Mouse (Mus musculus): ENCODE measurements around the gene Camta1. TPM values are rescaled to one million over a fixed set of nuclear protein-coding genes. Genes with fewer than 3 reads are reported as not detected.

The Camta1 gene
- polyA plus RNA-seq, 1 experiment from 2014 or later, result 61.9 TPM

DNA sequence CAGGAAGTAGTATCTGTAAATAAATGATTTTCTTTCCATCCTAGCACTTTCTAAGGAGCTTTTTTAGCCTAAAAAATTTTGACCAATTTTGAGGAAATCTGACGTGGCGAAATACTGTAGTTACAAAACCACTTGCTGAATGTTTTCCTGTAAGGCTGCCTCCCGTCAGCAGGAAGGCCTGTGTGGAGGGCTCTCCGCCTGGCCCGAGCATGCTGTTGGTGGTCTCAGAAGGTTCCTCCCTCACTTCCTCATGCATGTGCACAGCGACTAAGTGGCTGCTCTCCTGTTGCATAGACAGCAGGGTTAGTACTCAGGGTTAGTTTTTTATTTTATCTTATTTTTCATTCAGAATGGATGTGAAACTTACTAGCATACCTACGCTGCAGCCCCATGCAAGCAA is 790.7 kb downstream of the Camta1 start:
- Histone ChIP-seq H3K9ac (ENCODE audit: low read length) (no peak overlapping the region), H3K36me3 (ENCODE audit: control insufficient read depth, insufficient read depth, low read length) (no peaks in the 10 kb centered on the region), H3K4me1 (replicated peaks; ENCODE audit: control insufficient read depth, insufficient read depth) (no peaks in the 10 kb centered on the region), H3K4me3 (ENCODE audit: low read depth, low read length) (no peak overlapping the region), H3K4me2 (replicated peaks; ENCODE audit: low read depth) (no peak overlapping the region), H3K27me3 (ENCODE audit: control insufficient read depth, insufficient read depth, low read length) (no peaks in the 10 kb centered on the region), H3K27ac (replicated peaks) (no peak overlapping the region), H3K9me3 (ENCODE audit: control insufficient read depth, low read length) (no peaks in the 10 kb centered on the region)
- DNase-seq (ENCODE audit: low spot score) (no peak), ATAC-seq (ENCODE audit: low FRiP score, low TSS enrichment) (no peak)
- TF ChIP-seq CTCF (IDR thresholded peaks at IDR 0.05; ENCODE audit: low read depth) (no peak), EP300 (optimal IDR thresholded peaks at IDR 0.05) (no peak)
- 75% methylated on average over 7 of the region's 7 CpGs for WGBS

DNA sequence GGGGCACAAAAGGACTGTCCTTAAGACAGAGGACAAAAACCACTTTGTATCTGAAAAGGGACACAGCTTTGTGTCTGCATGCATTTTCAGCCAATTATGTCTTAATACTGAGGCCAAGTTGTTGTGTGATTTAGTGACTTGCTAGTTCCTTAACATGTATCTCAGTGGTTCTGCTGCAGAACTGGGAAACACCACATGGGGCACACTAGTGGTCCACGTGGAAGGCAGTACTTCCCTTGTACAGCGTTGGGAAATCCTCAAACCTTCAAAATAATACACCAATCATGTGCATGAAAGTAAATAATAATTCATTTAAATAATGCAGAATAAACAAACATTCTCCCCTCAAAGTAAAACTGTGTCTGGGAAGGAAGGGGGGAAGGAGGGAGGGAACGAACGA is 792.9 kb downstream of the Camta1 start:
- no peak for DNase-seq (ENCODE audit: low spot score)
- no peak overlapping the region for H3K4me2 ChIP-seq (replicated peaks; ENCODE audit: low read depth)
- WGBS, result 63% methylated on average over 4 of the region's 4 CpGs

DNA sequence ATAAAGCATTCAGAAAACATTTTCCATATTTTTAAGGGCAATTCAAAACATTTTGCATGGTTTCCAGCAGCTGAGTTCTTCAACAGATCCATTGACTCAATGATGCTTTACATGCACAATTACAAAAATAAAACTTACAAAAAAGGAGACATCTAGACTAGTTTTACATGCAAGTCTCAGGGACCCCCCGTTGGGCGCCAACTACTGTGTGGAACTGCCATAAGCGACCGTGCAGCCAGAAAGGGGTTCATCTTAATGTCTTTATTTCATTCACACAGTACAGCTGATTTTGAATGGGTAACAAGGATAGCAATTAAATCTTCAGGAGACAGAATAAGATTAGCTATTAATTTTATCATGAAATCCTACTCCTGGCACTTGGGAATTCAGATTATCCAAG is 802.1 kb downstream of the Camta1 start:
- H3K4me2 ChIP-seq (replicated peaks; ENCODE audit: low read depth), result no peak overlapping the region

More for the DNA sequence above, 792.9 kb downstream of the Camta1 start:
- no peak overlapping the region for H3K27ac ChIP-seq (replicated peaks)
- no peak overlapping the region for H3K9ac ChIP-seq (ENCODE audit: low read length)
- H3K36me3 ChIP-seq (ENCODE audit: control insufficient read depth, insufficient read depth, low read length), result no peaks in the 10 kb centered on the region
- no peaks in the 10 kb centered on the region for H3K27me3 ChIP-seq (ENCODE audit: control insufficient read depth, insufficient read depth, low read length)
- TF ChIP-seq CTCF (IDR thresholded peaks at IDR 0.05; ENCODE audit: low read depth) (peak; percentile 52), EP300 (optimal IDR thresholded peaks at IDR 0.05) (no peak)
- no peak for ATAC-seq (ENCODE audit: low FRiP score, low TSS enrichment)
- no peak overlapping the region for H3K4me3 ChIP-seq (ENCODE audit: low read depth, low read length)
- H3K9me3 ChIP-seq (ENCODE audit: control insufficient read depth, low read length), result no peaks in the 10 kb centered on the region
- H3K4me1 ChIP-seq (replicated peaks; ENCODE audit: control insufficient read depth, insufficient read depth), result no peaks in the 10 kb centered on the region

DNA sequence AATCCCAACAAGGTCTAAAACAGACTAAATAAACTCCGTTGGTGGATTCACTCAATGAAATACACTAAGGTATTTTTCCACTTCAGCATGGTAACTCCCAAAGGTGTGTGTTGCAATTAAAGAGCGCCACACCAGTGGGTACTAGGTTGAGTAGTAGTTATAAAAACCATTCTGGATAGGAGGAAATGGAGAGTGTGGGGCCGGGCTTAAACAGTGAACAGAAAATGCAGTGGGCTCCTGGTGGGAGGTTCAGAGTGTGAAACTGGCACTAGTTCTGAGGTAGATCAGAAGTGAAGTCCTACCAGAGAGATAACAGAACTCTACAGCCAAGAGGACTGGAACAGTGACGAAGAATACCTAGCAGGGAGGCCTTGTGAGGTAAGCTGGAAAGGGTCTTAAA is 803.0 kb downstream of the Camta1 start:
- no peaks in the 10 kb centered on the region for H3K9me3 ChIP-seq (ENCODE audit: control insufficient read depth, low read length)
- H3K36me3 ChIP-seq (ENCODE audit: control insufficient read depth, insufficient read depth, low read length), result no peaks in the 10 kb centered on the region
- no peak for DNase-seq (ENCODE audit: low spot score)
- H3K4me3 ChIP-seq (ENCODE audit: low read depth, low read length), result peak overlapping the region; percentile 96; the same call in 1 of the 2 replicates
- H3K27ac ChIP-seq (replicated peaks), result no peak overlapping the region
- 77% methylated on average over 4 of the region's 4 CpGs for WGBS
- H3K4me1 ChIP-seq (replicated peaks; ENCODE audit: control insufficient read depth, insufficient read depth), result no peaks in the 10 kb centered on the region
- H3K9ac ChIP-seq (ENCODE audit: low read length), result no peak overlapping the region
- TF ChIP-seq CTCF (IDR thresholded peaks at IDR 0.05; ENCODE audit: low read depth) (no peak), EP300 (optimal IDR thresholded peaks at IDR 0.05) (no peak)
- H3K27me3 ChIP-seq (ENCODE audit: control insufficient read depth, insufficient read depth, low read length), result no peaks in the 10 kb centered on the region
- ATAC-seq (ENCODE audit: low FRiP score, low TSS enrichment), result no peak
- H3K4me2 ChIP-seq (replicated peaks; ENCODE audit: low read depth), result peak overlapping the region; percentile 61

More for the DNA sequence above, 802.1 kb downstream of the Camta1 start:
- Histone ChIP-seq H3K36me3 (ENCODE audit: control insufficient read depth, insufficient read depth, low read length) (no peaks in the 10 kb centered on the region), H3K4me1 (replicated peaks; ENCODE audit: control insufficient read depth, insufficient read depth) (no peaks in the 10 kb centered on the region), H3K9me3 (ENCODE audit: control insufficient read depth, low read length) (no peaks in the 10 kb centered on the region), H3K9ac (ENCODE audit: low read length) (no peak overlapping the region), H3K27ac (replicated peaks) (no peak overlapping the region), H3K27me3 (ENCODE audit: control insufficient read depth, insufficient read depth, low read length) (no peaks in the 10 kb centered on the region), H3K4me3 (ENCODE audit: low read depth, low read length) (no peak overlapping the region)
- 98% methylated on average over 4 of the region's 4 CpGs for WGBS
- DNase-seq (ENCODE audit: low spot score) (no peak), ATAC-seq (ENCODE audit: low FRiP score, low TSS enrichment) (no peak)
- no peak for TF ChIP-seq CTCF (IDR thresholded peaks at IDR 0.05; ENCODE audit: low read depth)
- TF ChIP-seq EP300 (optimal IDR thresholded peaks at IDR 0.05), result no peak

DNA sequence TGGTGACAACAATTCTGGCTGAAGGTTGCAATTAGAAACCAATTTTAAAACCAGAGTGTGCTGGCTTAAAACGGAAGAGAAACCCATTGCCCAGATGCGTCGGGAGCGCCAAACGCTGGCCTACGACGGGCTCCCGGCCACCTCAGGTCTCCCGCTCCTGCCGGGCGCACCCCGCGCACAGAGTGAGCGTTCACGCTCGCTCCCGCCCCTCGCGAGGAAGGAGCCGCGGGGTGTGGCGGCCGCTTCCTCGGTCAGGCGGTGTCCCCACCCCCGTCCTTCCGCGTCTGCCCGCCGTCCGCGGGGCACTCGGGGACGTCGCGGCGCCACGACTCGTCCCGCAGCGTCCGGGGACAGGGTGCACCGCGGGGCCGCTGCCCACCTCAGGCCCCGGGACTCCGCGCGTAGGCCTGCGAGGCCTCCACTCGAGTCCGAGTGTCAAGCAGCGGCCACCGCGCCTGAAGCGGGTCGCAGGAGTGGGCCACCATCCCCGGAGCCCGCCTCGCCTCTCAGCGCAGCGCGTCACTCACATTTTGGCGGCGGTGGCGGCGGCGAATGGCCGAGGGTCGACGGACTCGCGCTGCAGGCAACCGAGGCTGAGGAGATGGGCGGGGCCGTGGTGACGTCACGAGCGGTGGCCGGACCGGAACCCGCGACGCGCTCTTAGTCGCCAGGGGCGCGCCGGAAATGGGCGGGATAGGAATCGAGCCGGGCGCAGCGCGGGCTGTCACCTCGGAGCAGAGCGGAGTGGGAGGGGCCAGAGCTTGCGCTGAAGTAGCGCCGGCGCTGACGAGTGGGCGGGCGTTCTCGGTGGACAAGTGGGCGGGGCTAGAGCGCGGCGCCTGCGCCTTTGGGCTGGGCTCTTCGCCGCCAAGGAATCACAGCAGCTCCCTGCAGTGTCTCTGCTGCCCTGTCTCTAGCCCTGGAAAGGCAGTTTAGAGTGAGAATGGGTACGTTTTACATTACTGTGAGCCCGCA is 804.0 kb downstream of the Camta1 start, which contains the start of gene Vamp3:
TSS of gene Vamp3 (minus strand) at position 617 of the 975 bp plus-strand sequence.
- DNase-seq (ENCODE audit: low spot score) (peak; percentile 100), ATAC-seq (ENCODE audit: low FRiP score, low TSS enrichment) (peak; percentile 99)
- Histone ChIP-seq H3K4me1 (replicated peaks; ENCODE audit: control insufficient read depth, insufficient read depth) (no peaks in the 10 kb centered on the region), H3K27ac (replicated peaks) (peak within 1 kb of the TSS; percentile 99), H3K4me3 (ENCODE audit: low read depth, low read length) (peak within 1 kb of the TSS; percentile 96), H3K27me3 (ENCODE audit: control insufficient read depth, insufficient read depth, low read length) (no peaks in the 10 kb centered on the region), H3K9ac (ENCODE audit: low read length) (peak within 1 kb of the TSS; percentile 94), H3K36me3 (ENCODE audit: control insufficient read depth, insufficient read depth, low read length) (no peaks in the 10 kb centered on the region), H3K9me3 (ENCODE audit: control insufficient read depth, low read length) (no peaks in the 10 kb centered on the region), H3K4me2 (replicated peaks; ENCODE audit: low read depth) (peak within 1 kb of the TSS; percentile 63)
- under 1% methylated on average over 112 of the region's 114 CpGs for WGBS
- TF ChIP-seq EP300 (optimal IDR thresholded peaks at IDR 0.05), result no peak
- peak; percentile 10; the same call in 1 of the 2 replicates for TF ChIP-seq CTCF (IDR thresholded peaks at IDR 0.05; ENCODE audit: low read depth)

DNA sequence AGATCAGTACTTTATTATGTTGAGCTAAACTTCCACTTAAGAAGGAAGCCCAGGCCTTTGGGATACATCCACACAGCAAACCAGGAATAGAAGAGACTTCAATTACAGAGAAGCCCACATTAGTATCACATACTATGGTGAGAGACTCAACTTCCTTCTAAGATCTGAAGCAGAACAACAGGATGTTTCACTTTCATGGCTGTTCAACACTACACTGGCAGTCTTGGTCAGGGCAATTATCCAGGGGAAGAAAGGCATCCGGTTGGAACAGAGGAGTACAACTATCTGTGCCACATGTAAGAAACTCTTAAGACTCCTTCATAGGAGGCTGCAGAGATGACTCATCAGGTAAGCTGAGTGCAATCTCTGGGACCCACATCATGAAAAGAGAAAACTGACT is 810.5 kb downstream of the Camta1 start:
- Histone ChIP-seq H3K4me1 (replicated peaks; ENCODE audit: control insufficient read depth, insufficient read depth) (no peaks in the 10 kb centered on the region), H3K4me3 (ENCODE audit: low read depth, low read length) (no peak overlapping the region), H3K27me3 (ENCODE audit: control insufficient read depth, insufficient read depth, low read length) (no peaks in the 10 kb centered on the region), H3K36me3 (ENCODE audit: control insufficient read depth, insufficient read depth, low read length) (0 out of 2 replicates have a peak, but pooled peaks cover 8% of the 10 kb centered on the region), H3K9ac (ENCODE audit: low read length) (no peak overlapping the region), H3K4me2 (replicated peaks; ENCODE audit: low read depth) (no peak overlapping the region), H3K9me3 (ENCODE audit: control insufficient read depth, low read length) (no peaks in the 10 kb centered on the region), H3K27ac (replicated peaks) (no peak overlapping the region)
- 79% methylated on average over 1 of the region's 1 CpGs for WGBS
- TF ChIP-seq CTCF (IDR thresholded peaks at IDR 0.05; ENCODE audit: low read depth), result no peak
- TF ChIP-seq EP300 (optimal IDR thresholded peaks at IDR 0.05), result no peak
- DNase-seq (ENCODE audit: low spot score), result no peak
- no peak for ATAC-seq (ENCODE audit: low FRiP score, low TSS enrichment)

All from stomach, postnatal 0 days (tissue).